Mouse (Mus musculus) ovary, postnatal 10 days (tissue): ENCODE measurements around the gene Fyb2.

Experiments
- DNase-seq: peaks from one replicate; pipeline ENCODE4 v3.0.0; 2022; ENCODE audit warnings: low spot score

The Fyb2 gene

DNA sequence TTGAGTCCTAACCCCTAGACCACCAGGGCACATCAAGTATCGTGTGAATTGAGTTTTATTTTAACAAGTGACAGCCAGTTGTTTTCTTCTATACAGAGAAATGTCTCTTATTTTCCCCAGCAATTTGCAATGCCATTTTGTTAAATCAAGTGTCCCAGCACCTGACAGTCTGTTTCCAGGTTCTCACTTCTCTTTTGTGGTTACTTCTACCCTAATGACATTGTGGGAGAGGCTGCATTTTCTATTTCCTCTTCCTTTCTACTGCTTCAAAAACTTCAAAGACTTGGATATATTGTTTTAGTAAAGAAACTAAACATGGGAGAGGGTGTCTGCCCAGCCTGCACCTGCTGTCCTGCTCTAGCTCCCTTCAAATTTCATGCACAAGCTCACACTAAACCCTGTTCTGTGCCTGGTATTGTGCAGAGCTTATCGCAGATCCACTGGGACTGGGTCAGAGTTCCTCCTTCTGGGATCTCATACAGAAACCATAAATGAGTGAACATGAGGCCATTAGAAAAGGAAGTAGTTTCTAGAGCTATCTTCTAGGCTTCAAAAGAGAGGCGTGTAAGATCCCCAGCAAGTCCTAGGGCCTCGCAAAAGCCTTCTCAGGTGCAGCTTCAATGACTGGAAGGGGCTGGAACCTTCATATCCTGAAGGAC, 94.2 kb downstream of the Fyb2 start:
- DNase-seq = no peak

DNA sequence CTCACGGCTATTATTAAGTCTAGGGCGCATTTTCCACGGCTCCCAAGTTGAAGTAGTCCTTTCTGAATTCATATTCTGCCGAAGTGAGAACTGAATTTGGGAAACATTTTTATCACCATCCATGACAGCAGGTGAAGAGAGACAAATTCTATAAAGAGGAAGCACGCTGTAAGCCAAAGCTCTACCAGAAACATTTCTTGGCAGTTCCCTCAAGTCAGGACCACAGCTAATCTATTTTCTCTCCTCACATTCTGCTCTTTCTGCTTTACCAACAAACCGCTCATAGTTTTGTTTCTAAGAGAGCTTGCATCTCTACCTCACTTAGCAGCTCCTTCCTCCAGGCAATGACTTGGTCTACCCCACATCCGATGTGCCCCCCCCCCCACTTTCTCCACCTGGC, 100.5 kb downstream of the Fyb2 start:
- DNase-seq = no peak

DNA sequence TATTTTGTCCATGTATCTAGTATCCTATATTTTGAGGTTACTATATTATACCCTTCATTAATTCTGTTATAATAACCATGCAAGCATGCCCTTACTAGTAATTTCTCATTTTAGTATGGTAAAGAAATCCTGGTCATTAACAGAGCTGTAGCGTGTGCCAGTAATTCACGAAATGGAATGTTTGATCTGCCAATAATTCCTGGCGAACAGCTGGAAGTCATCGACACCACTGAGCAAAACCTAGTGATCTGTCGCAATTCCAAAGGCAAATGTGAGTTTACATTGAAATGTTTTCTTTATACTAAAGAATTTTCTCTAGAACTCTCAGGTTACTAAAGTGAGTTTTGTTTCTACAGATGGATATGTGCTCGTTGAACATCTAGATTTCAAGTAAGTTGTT, 102.2 kb downstream of the Fyb2 start:
- DNase-seq = no peak

DNA sequence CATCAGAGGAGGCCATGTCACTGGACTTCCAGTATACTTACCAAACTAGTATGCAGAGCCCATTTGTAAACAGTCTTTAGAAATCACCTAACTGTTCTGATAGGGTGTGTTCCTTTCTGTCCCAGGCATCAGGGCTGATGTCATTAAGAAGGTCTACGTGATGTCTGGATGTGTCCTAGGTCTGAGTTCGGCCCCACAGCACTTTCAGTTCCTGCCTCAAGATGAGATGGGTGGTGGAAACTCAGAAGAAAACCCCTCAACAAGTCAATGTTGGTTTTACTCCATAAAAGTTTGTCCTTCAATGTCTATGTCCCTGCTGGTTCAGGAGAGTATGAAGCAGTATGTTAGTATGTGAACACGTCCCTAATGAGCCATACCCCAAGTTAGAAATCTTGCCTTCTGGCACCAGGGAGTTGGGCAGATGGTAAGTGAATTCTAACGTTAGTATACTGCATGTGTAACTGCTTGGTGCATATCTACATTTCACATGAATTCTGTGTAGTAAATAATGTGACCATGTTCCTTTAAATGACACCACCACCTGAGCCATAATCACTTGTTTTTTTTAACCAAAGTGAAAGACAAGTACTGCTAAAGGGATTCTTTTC, 102.9 kb downstream of the Fyb2 start:
- no peak for DNase-seq

DNA sequence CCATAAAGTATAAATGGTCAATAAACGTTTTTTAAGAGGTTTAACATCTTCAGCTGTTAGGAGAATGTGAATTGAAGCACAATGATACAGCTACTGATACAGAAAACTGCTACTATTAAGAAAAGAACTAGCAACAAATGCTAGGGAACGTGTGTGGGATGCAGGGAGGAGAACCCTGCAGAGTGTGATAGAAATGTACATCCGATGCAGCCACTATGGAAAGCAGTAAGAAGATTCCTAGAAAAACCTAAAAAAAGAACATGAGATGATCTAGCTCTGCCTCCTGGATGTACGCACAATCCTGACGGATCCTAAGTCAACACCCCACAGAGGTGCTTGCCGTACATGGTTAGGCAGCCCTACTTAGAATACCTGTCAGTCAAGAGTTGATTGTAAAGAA, 114.0 kb downstream of the Fyb2 start:
- no peak for DNase-seq

DNA sequence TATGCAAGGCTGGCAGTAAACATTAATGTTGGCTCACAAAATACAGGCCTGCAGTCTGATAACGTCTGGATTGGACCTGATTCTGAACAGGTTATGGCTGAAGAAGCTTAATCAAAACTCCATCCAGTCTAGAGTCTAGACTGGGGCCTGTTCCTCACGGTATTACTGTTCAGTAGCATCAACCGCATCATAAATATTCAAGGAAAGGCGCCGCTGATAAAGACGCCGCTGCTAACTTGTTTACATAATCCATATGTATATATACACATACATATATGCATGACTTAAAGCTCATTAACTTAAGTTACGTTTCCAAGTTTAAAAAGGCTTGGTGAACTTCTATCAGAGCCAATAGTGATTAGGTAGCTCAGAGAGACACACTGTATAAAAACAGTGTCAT, 117.8 kb downstream of the Fyb2 start:
- DNase-seq = no peak

DNA sequence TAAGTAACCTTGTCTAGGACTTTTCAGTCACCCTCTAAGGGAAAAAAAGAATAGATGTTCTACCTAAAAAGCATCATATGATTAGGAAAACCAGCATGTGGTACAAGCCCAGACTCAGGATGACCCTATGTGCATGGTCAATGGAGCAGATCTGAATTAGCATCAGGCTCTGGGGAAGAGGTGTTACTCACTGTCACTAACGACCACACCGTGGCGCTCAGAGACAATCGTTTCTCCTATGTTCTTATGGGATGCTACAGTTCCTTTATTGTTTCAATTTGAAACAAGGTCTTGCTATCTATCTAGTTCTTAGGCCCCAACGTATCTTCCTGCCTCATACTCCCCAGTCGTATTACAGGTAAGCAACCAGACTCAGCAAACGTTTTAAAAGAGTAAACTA, 119.9 kb downstream of the Fyb2 start:
- DNase-seq = no peak

DNA sequence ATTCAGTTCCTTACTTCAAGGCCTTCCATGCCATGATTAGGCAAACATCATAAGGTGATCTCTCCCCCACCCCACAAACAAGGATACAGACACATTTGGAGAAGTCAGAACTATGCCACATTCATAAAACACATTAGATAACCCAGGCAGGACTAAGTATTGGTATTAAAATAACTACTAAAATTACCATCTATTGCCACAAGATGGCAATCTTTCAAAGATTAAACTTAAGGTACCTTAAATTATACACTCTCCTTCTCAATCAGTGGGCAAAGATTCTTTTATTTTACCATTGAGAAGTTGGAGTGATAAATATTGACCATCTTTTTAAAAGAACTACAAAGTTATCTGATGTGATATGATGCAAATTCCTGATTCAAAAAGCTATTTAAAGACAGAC, 121.0 kb downstream of the Fyb2 start:
- no peak for DNase-seq

DNA sequence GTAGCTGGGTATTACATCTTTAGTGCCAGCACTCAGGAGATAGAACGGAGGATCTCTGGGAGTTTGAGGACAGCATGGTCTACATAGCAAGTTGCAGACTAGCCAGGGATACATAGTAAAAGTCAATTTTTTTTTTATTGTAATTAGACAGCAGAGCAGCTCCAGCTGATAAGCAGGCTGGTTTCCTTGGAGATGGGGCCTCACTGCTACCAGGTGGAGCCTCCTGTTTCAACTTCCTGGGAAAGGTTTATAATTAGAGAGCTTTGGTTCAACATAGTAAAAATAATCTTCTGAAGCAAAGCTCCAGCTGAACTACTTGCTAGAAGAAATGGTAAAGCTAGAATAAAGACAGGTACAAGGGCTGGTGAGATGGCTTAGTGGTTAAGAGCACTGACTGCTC, 136.8 kb downstream of the Fyb2 start:
- DNase-seq = no peak

DNA sequence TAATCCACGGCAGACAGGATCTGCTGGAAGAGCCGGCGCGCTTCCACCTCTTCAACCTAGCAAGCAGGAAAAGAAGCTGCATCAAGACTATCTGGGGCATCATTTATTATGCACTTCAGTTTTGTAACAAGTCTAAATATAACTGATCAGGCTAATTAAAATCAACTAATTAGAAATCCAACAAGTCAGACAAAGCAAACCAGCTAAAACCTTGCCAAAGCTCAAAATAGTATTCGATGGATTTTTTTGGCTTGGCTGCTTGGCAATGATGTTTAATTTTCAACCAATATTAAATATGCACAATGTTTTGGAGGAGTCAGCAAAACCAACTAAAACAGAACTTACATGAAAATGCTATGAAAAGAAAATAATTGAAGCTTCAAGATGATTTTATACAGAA, 138.0 kb downstream of the Fyb2 start:
- no peak for DNase-seq
